Mouse (Mus musculus) liver (tissue): ENCODE results near the gene Nosip.
"Not testable (repeated sequence)": the region's sequence is repeated elsewhere in the genome, so short reads cannot be mapped to it uniquely, and the experiment has no call there.

Experiments
- DNase-seq: peaks from one replicate; pipeline ENCODE4 v3.0.0-alpha.2; 2020; ENCODE audit warnings: mixed read lengths

The Nosip gene

DNA sequence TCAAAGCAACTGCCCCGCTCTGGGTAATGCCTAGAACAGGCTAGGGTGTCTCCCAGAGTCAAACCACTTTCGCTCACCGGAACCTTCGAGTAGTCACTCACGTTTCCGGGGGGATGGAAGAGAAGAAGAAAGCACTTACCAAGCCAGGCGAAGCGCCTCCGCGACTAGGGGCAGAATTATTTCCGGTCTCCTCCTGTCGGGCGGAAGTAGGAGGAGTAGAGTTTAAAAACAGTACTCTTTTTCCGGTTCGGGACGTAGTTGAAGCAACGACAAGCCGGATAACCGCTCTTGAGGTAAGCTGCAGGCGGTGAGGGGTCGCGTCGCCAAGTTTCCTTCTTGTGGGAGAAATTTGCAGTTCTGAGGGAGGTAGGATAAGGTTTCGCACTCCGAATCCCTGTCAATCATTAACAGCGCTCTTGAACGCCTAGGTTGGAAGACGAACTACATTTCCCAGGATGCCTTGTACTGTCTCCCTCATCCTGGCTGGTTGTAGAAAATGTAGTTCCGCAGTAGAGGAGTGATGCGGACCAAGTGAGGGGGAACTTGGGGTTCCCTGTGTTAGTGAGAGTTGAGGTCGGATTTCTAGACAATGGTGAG, at the start of gene Nosip, which contains the start of gene Prrg2:
Gene Nosip, plus strand, starts transcription at position 191 of the 597 bp plus-strand sequence.
Gene Prrg2, minus strand, starts transcription at position 439 of the 597 bp plus-strand sequence.
- DNase-seq, result peak; percentile 93

DNA sequence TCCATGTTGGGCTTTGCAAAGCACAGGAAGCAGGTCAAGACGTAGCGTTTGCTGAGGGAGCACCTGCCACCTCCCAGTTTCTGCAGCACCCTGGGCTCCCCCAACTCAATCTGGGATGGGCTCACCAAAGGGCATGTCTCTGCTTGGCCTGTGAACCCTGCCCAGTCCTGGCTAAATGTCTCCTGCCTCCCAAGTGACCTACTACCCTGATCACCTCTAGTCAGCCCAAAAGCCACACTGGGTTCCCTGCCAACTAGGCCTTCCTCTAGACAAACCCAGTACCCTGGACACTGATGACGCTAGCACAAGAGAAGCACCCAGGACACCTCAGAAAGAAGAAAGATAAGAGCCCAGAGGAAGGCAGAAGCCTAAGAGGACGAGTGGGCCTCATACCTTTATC, 49.4 kb upstream of the Nosip start:
- no peak for DNase-seq

DNA sequence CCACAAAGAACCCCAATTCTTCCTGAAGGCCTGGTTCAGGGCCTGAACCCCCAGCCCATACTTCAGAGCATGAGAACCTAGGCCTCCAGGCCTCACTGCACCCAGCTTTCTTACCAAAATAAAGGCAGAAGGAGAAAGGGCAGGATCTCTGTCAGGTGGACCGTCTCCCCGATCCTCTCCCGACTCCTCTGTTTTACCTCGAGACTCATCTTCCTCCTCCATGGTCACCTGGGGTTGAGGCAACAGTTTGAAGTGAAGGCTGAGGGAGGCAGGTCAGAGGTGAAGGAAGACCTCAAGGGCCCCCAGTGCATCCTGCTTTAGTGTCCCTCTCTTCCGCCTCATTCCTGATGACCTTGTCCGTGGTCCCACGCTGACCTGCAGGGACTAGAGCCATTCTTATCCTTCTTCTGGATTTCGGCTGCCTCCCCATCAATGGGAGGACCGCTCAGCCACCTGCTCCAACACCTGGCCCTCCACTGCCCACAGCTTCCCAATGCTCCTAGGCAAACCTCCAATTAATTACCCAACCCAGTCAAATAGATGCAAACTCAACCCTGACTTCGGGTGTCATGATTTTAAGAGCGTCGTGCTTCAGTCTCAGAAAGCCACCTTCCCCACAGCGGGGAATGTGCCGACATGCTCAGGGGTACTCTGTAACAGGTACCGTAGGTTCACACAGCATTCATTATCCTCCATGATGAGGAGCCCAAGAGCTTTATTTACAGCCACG, 48.7 kb upstream of the Nosip start:
- no peak for DNase-seq

DNA sequence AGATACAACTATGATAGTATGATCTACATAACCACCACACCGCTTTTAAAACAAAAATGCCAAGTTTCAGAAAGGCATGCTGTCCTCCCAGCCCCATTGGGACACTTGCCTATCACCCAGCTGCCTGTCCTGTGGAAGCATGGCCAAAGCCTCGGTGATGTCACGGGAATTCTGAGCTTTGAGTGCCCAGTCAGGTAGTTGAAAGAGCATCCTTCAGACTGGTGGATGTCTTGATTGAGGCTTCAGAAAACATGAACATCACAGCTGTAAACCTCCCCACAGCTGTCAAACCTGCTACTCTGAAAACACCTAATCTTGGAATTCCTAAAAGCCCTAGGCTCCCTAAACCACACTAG, 48.2 kb upstream of the Nosip start:
- no peak for DNase-seq

DNA sequence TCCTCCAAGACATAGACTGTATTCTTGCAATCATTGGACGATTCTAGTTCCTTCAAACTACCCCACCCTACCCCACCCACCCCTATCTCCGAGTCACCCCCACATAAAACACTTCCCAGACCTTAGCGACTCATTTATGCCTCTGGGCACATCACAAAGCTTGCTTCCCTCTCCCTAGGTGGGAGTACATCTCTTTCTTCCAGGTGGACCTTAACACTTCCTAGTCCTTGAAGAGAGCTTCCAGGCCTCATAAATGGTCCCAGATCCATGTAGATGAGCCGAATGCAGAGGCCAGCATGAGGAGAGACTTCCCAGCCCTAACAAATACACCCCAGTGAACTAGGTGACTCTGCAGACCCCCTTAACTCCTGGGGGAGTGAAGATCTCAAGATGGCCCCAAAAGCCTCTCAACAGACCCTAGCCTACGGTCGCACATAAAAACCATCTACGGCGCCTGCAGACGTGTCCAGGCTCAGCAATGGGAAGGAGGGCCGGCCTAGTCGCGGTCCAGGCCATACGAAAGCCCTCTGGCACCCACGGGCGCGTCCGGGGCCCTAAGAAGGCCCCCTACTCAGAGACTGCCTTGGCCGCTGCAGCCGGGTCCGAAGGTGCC, 46.8 kb upstream of the Nosip start:
- peak; percentile 49 for DNase-seq

DNA sequence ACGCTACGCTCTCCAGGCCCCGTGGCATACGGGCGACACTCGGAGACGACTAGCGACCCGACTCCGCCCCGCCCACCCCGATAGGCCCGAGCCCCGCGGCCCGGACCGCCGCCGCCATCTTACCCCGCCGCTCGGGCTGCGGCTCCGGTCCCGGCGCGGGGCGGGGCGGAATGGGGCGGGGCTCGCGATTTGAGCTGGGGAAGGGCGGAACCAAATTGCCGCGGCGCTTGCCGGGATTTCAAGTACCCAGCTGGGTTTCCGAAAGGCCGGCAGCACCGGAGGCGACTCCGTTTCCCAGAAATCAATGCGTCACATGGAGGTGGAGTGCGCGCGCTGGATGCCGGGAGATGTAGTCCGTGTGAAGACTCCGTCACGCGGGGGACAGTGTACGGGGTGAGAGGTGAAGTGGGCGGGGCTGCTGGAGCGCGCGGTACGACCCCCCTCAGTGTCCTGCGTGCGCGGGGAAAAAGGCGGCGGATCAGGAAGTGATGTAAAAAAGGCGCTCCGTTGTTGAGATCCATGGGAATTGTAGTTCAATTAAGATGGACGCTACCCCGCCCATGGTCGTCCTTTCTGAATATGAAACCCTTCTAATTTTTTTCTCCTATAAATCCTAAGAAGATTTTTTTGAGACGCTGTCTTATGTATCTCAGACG, 46.1 kb upstream of the Nosip start, which contains the start of gene Scaf1:
Gene Scaf1, minus strand, starts transcription at position 407 of the 656 bp plus-strand sequence.
- peak; percentile 98 for DNase-seq

DNA sequence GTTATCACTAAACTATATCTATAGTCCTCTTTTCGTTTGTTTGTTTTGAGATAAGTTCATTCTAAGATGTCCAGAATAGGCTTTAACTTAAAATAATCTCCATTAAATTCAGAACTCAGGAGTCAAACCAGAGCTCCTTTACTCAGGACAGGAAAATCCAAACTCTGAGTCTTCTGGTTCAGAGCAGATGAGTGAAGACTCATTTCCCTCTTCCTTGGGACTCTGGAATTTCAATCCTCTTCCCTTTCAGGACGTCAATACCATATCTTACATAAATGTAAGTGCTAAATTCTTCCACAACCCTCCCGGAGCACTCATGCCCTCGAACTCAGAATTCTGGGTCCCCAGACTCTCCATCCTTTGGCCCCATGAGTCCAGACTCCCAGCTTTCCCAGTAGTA, 45.5 kb upstream of the Nosip start:
- DNase-seq, result no peak

DNA sequence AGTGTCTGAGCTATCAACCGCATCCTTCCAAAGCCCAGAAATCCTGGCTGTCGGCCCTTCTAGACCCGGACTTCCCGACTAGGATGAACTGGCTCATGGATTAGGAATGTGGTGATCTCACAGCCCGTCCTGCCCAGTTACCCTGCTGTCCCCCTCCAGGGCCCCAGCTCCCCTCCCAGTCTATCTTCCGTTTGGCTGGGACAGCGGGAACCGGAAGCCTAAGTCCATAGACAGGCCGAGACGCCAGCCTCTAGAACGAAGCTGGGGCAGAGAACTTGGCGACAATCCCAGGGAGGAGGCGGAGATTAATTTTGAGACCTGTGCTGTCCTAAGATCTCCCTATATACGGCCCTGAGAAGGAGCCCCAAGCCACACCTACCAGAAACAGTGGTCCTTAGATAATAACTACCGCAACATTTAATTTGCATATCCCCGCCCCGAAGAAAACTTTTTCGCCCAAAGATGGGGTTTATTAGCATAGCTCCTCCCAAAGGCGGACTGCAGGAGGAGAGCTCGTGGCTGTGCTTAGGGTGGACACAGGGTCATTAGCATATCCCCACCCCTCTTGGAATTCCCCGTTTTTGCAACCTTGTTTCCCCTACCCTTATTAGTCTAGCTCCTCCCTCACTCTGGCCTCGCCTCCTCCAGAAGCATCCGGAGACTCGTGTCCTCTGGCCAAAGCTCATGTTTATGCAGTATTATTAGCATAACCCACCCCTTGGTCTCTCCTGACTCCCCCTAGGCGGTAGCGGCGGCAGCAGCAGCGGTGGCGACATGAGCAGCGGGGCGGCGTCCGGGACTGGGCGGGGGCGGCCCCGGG, 44.8 kb upstream of the Nosip start, which contains the start of gene Rras:
Gene Rras, plus strand, starts transcription at position 720 of the 820 bp plus-strand sequence.
- DNase-seq, result peak; percentile 91

DNA sequence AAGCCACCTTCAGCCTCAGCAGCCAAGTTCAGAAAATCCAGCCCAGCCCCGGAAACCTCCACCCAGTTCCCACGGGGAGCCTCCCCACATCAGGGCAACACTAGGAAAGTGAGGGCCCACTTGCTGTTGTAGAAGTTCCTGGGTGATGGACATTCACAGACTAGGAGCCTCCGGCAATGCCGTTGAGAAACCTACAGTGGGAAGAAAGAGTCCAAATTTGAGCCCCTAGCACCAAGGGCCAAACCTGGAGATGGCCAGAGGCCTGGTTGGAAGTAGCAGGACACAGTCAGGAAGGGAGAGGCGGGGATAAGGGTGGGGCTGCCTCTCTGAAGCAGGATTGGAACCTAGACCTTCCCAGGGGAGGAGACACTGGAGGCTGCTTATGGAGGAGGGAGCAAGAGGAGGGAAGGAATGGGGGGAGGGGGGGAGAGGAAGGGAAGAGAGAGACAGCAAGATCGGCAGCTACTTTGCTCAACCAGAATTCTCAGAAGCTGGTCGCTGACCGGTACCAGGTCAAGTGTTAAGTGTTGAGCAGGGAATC, 43.1 kb upstream of the Nosip start:
- DNase-seq, result peak; percentile 38

DNA sequence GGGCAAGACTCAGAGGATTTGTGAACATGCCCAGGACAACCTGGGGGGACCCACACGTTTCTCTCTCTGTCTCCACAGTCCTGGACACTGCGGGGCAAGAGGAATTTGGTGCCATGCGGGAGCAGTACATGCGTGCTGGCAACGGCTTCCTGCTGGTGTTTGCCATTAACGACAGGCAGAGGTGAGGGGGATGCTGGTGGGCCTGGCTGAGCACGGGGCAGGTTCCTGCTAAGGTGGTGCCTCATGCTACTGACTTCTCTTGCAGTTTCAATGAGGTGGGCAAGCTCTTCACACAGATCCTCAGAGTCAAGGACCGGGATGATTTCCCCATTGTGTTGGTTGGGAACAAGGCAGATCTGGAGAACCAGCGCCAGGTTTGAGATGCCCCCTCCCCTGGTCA, 42.0 kb upstream of the Nosip start:
- DNase-seq, result no peak

DNA sequence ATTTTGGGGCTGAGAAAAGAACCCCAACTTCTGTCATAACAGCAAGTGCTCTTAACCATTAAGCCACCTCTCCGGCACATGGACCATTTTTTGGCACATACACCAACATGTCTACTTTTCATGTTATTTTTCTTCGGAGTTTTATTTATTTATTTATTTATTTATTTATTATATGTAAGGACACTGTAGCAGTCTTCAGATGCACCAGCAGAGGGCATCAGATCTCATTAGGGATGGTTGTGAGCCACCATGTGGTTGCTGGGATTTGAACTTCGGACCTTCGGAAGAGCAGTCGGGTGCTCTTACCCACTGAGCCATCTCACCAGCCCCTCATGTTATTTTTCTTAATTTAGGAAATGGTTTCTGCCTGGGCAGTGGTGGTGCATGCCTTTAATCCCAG, 38.5 kb upstream of the Nosip start:
- DNase-seq, result not testable (repeated sequence)

DNA sequence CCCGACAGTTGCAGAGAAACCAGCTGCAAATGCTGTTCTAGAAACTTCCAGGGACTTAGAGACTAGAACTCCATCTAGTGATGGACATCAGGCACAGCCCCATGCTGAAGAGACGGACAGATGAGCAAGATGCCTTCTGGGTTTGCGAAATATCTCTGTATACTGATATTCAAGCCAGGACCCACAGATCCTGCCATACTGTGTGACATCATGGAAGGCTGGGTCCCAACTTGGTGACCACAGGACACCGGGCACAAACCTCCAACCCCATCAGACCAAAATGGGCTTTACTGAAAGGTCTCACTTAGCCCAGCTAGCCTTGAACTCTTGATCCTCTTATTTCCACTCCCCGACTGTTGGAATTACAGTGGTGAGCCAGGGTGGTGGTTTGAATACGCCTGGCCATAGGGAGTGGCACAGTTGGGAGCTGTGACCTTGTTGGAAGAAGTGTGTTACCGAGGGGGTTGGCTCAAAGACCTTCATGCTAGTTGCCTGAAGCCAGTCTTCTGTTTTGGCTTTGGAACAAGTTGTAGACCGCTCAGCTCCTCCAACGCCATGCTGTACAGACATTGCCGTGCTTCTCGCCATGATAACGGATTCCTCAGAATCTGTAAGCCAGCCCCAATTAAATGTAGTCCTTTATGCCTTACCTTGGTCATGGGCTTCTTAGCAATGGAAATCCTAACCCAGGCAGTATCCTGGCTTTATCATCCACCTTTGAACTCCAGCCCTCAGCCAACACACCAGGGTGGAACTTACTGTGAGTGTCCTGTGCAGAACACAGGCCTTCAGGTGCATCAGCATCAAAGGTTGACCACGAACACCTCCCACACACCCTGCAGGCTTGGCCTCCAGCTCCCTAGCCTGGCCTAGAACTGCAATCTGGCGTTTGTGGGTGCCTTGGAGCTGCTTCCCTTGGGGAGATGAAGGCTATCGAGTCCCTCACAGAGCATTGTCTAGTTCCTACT, 37.7 kb upstream of the Nosip start:
- DNase-seq, result no peak

DNA sequence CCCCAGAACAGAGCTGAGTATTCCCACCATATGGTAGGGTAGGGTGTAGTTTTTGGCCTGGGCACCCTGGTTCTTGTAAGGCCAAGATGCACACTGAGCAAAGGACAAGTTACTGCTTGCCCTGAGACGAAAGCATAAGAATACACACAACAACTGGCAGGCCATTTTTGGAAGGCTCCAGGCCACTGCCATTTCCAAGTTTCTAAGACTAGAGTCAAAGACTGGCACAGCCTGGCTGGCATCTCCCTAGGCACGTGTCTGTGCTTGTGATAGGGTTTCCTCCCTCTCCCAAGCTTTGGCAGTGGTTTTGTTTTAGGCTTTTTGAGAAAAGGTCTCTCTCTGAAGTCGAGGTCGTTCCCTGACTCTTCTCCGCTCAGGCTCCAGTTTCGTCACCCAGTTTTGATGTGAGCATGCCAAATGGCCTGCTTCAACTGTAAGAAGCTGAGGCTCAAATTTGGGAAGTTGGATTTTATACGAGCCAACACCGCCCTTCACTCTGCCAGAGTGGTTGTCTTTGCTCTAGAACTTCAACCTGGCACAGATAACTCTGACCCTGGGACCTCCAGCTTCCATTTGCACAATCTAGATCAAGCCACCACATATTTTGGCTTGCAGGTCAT, 36.5 kb upstream of the Nosip start:
- no peak for DNase-seq

DNA sequence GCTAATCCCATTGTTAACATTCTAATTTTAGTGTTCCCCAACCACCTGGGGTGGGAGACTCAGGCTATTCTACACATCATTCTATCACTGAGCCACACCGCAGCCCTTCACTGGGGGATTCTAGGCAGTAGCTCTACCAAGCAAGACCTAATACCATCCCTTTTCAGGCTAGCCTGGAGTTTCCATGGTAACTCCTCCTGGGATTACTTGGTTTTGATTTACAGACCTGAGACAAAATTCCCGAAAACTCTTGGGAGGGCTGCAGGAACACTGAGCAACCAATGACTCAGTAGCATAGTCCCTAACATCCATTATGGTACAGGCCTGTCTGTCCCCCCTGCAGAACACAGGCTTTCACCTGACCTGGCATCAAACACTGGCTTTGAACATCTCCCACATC, 36.0 kb upstream of the Nosip start:
- no peak for DNase-seq

DNA sequence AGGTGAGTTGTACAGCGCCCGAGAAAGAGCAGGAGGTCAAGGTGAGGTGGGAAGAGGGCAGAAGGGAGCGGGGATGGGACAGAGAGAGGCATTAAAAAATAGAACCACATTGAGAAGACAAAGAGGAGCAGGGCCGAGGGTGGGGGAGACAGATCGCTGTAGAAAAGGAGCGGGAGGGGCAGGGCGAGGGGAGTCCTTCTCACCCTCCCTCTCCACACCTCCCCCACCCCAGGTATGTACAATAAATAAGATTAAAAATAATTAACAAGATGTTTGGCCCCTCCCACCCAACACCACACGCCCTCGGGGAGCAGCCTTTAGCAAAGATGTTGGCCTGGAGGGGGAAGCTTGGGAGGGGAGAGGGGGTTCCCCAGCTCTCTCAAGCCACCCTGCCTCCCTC, 34.5 kb upstream of the Nosip start:
- DNase-seq, result no peak

DNA sequence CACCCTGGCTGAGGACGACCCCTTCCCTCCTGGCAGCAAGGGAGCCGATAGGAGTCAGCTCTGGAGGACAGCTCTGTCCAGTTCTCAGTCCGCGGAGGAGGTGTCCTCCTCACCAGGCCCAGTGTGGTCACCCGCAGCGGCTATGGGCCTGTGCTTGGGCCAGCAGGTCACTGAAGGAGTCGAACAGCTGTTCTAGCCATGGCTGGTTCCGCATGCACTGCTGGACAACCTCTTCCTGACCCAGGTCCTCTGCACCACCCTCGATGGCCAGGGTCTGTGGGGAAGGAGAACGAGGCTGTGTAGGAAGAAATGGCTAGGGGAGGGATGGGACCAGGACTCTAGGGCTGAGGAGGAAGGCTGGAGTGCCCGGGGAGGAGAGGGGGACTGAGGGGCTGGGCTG, 33.9 kb upstream of the Nosip start:
- no peak for DNase-seq

DNA sequence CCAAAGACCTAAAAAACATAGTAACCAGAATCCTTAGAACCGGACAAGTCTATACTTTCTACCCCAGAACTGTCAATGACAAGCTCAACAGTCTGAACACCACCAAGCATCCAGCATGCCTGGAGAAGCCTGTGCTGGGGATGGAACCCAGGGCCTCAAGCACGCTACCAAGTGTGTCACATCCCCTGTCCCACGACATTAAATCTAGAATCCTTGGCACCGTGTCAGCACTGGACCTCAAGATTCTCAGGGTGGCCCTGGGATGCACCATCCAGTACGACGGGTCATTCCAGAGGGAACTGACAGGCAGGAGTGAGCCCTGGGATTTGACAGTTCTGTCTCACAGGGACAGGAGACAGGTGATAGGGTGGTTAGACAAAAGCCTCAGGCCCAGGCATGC, 32.2 kb upstream of the Nosip start:
- no peak for DNase-seq

DNA sequence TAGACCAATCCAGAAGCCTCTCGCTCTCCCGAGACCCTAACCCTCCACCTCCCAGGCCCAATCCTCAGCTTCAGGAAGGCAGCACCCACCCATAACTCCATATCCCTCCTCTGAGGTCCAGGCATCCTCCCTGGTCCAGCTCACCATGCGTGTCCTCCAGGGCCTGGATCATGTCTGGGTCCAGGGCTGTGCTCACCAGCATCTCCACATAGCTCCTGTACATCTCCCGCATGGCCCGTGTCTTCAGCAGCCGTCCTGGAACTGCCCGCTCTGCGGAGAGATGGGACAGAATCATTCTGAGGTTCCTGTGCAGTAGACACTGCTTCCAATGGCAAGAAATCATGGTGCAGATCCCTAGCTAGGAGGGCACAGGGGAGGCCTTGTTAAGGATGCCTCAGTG, 31.4 kb upstream of the Nosip start:
- DNase-seq, result no peak

DNA sequence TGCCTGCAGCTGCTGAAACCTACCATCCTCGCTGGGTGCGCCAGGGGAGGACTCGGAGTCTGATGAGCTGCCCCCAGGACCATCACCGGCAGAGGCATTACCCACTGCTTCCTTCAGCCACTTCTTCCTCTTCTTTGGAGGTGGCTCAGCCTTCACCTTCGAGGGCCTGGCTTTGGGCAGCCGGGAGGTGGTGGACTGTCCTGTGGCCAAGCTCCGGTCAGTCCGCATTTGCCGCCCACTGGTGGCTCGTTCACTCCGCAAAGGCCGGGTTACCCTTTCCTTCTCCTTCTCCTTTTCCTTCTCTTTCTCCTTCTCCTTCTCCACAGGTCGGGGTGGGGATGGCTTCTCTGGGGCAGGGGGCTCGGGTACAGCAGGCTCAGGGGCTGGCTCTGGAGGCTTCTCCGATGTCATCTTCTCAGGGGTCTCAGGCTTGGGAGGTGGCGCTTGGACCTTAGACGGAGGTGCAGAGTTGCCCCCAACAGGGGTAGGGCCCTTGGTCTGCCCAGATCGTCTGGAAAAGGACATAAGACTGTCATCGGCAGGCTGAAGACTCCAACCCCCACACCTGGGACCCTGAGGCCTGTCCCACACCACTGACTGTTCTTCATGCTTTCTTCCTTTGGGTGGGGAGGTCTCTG, 28.4 kb upstream of the Nosip start:
- no peak for DNase-seq

DNA sequence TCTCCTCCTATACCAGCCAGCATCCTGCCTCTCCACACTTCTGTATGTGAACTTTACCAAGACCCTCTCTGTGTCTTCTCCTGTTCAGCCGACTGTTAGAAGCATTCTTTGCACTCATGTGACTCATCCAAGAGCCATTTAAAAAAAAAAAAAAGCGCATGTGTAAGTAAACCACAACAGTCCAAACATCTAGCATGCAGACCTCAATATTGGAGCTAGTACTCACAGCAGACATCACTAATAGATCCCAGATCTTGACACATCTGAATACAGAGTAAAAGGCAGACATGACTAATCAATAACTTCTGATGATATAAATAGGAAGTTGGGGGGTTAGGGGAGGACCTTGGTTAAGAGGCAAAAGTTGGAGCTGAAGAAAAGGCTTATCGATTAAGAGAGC, 26.6 kb upstream of the Nosip start:
- no peak for DNase-seq
